Mouse (Mus musculus) left cerebral cortex, adult 2 months (tissue): ENCODE measurements at regions not wholly inside any gene's neighbourhood (a gene's known extent, or its start where the extent isn't known, plus 50 kb on each side); places are given as distances from the start of the nearest gene placed in this dataset.
A peak's percentile ranks its signal among the peaks of the same experiment; 100 is the strongest.

ENCODE experiments used
- DNase-seq, 2 experiments: peaks; one replicate each; pipeline ENCODE4 v3.0.0; 2021 to 2022; ENCODE audit warnings: low spot score in 2 of 2, mixed read lengths in 1 of 2; ENCODE audit errors: extremely low spot score in 1 of 2
- H3K27ac ChIP-seq: fragments of 200-600 bp; 2 replicates; pipeline ENCODE4 v1.8.1; 2022
- H3K4me3 ChIP-seq: fragments of 200-600 bp; 2 replicates; pipeline ENCODE4 v1.8.1; 2022
- CTCF ChIP-seq: fragments of 200-600 bp; IDR thresholded peaks from 2 replicates; pipeline ENCODE4 v1.8.1; 2022; ENCODE audit warnings: antibody characterized with exemption, mild to moderate bottlenecking, moderate library complexity
- intact Hi-C: fragments of 180-260 bp; cut with DNase I; formaldehyde crosslinking; loops from one replicate; pipeline ENCODE4 v1.15.1; 2025

- H3K27ac ChIP-seq: no peak overlapping the region
- TF ChIP-seq CTCF: no peak
- DNase-seq: no peak
- intact Hi-C loops: no loop called here
- H3K4me3 ChIP-seq: no peak overlapping the region
These were observed 103.3 kb upstream of the Tsc22d2 start for GRCm38 (mm10) chr3:58311104-58311685.

GRCm38 (mm10) chr3:58312623-58313022 is 101.9 kb upstream of the Tsc22d2 start:
- no peak for DNase-seq
- H3K27ac ChIP-seq: no peak overlapping the region
- TF ChIP-seq CTCF: no peak
- H3K4me3 ChIP-seq: no peak overlapping the region
- intact Hi-C loops: no loop called here

GRCm38 (mm10) chr3:58315236-58315635 is 99.3 kb upstream of the Tsc22d2 start:
- intact Hi-C loops: no loop called here
- no peak overlapping the region for H3K4me3 ChIP-seq
- TF ChIP-seq CTCF: no peak
- no peak overlapping the region for H3K27ac ChIP-seq
- no peak for DNase-seq

GRCm38 (mm10) chr3:58317240-58317639 is 97.3 kb upstream of the Tsc22d2 start:
- Histone ChIP-seq H3K4me3 (no peak overlapping the region), H3K27ac (no peak overlapping the region)
- TF ChIP-seq CTCF: no peak
- intact Hi-C loops: no loop called here
- no peak for DNase-seq

GRCm38 (mm10) chr3:58318756-58319155 is 95.8 kb upstream of the Tsc22d2 start:
- TF ChIP-seq CTCF: no peak
- Histone ChIP-seq H3K4me3 (no peak overlapping the region), H3K27ac (no peak overlapping the region)
- intact Hi-C loops: no loop called here
- DNase-seq: no peak

- intact Hi-C loops: no loop called here
These were observed 95.1 kb upstream of the Tsc22d2 start for GRCm38 (mm10) chr3:58319463-58319862.

GRCm38 (mm10) chr3:58320812-58321211 is 93.7 kb upstream of the Tsc22d2 start:
- TF ChIP-seq CTCF: no peak
- no peak for DNase-seq
- Histone ChIP-seq H3K4me3 (no peak overlapping the region), H3K27ac (no peak overlapping the region)
- intact Hi-C loops: no loop called here

More at GRCm38 (mm10) chr3:58319463-58319862, 95.1 kb upstream of the Tsc22d2 start:
- no peak overlapping the region for H3K4me3 ChIP-seq
- no peak overlapping the region for H3K27ac ChIP-seq
- no peak for DNase-seq
- no peak for TF ChIP-seq CTCF

- Histone ChIP-seq H3K4me3 (no peak overlapping the region), H3K27ac (no peak overlapping the region)
- intact Hi-C loops: no loop called here
- no peak for TF ChIP-seq CTCF
- no peak for DNase-seq
These were observed 92.2 kb upstream of the Tsc22d2 start for GRCm38 (mm10) chr3:58322322-58322721.

- Histone ChIP-seq H3K4me3 (no peak overlapping the region), H3K27ac (no peak overlapping the region)
- intact Hi-C loops: no loop called here
- no peak for DNase-seq
- no peak for TF ChIP-seq CTCF
These were observed 86.8 kb upstream of the Tsc22d2 start for GRCm38 (mm10) chr3:58327721-58328120.

- no peak overlapping the region for H3K27ac ChIP-seq
- peak; percentile 13 to 21 for DNase-seq
- intact Hi-C loops: no loop called here
- H3K4me3 ChIP-seq: no peak overlapping the region
- TF ChIP-seq CTCF: no peak
These were observed 84.3 kb upstream of the Tsc22d2 start for GRCm38 (mm10) chr3:58330186-58330585.

GRCm38 (mm10) chr3:58333997-58334396 is 80.5 kb upstream of the Tsc22d2 start:
- H3K4me3 ChIP-seq: no peak overlapping the region
- TF ChIP-seq CTCF: no peak
- intact Hi-C loops: no loop called here
- H3K27ac ChIP-seq: no peak overlapping the region
- DNase-seq: no peak

- no peak overlapping the region for H3K27ac ChIP-seq
- no peak for DNase-seq
- no peak for TF ChIP-seq CTCF
- H3K4me3 ChIP-seq: no peak overlapping the region
- intact Hi-C loops: no loop called here
These were observed 79.2 kb upstream of the Tsc22d2 start for GRCm38 (mm10) chr3:58335277-58335676.

GRCm38 (mm10) chr3:58336135-58336534 is 78.4 kb upstream of the Tsc22d2 start:
- no peak overlapping the region for H3K4me3 ChIP-seq
- intact Hi-C loops: no loop called here
- H3K27ac ChIP-seq: no peak overlapping the region
- DNase-seq: no peak
- no peak for TF ChIP-seq CTCF

GRCm38 (mm10) chr3:58336590-58336989 is 77.9 kb upstream of the Tsc22d2 start:
- no peak for TF ChIP-seq CTCF
- H3K4me3 ChIP-seq: no peak overlapping the region
- DNase-seq: no peak
- no peak overlapping the region for H3K27ac ChIP-seq
- intact Hi-C loops: no loop called here
